8 mouse cellular contexts compared by ENCODE assay signal in genomic region chrX:104482572-104483443, GRCm38 (mm10). TPM values are rescaled to one million over a fixed set of nuclear protein-coding genes. Genes with fewer than 3 reads are reported as not detected.
DNase-seq lines count a peak whose midpoint lies in the region; ATAC-seq and TF ChIP-seq lines count a peak whose summit lies in the region.

Uprt (plus strand) TSS chrX:104482818.

- peak within 1 kb of the TSS; percentile 41; the same call in 1 of the 2 replicates for H3K27ac ChIP-seq in heart, embryonic 11.5 days (ENCODE audit: low read depth, low read length)
- H3K27ac ChIP-seq in kidney, embryonic 16.5 days (ENCODE audit: low read length) = peak within 1 kb of the TSS; percentile 75
- H3K27ac ChIP-seq in liver, adult 2 months (replicated peaks; ENCODE audit: insufficient read depth, low read depth, low read length) = peak within 1 kb of the TSS; percentile 37; the same call in 1 of the 2 replicates

- H3ac ChIP-seq in C2C12 (ENCODE audit: control insufficient read depth, insufficient read length, low read depth) = peak within 1 kb of the TSS; percentile 84
- H3ac ChIP-seq in myocyte (ENCODE audit: control insufficient read depth, insufficient read length) = peak within 1 kb of the TSS; percentile 25

- no peaks in the 10 kb centered on the region for H3K9me3 ChIP-seq in heart, embryonic 11.5 days (replicated peaks; ENCODE audit: control insufficient read depth, low read length)
- H3K9me3 ChIP-seq in kidney, embryonic 16.5 days (ENCODE audit: low read length) = no peaks in the 10 kb centered on the region

- H3K79me2 ChIP-seq in C2C12 (ENCODE audit: control insufficient read depth, insufficient read depth) (peaks cover 33% of the 10 kb centered on the region), myocyte (ENCODE audit: control insufficient read depth, insufficient read depth) (peaks cover 17% of the 10 kb centered on the region)
- no peaks in the 10 kb centered on the region; the same call in 1 of the 2 replicates for H3K79me2 ChIP-seq in liver, adult 2 months (ENCODE audit: control insufficient read depth, insufficient read depth, low read length)

- peak within 1 kb of the TSS; percentile 64 for H3K9ac ChIP-seq in heart, embryonic 11.5 days (ENCODE audit: low read depth, low read length)
- peak within 1 kb of the TSS; percentile 71 for H3K9ac ChIP-seq in kidney, embryonic 16.5 days (replicated peaks; ENCODE audit: low read length)
- peak within 1 kb of the TSS; percentile 73 for H3K9ac ChIP-seq in liver, adult 2 months (ENCODE audit: low read depth, low read length)

- DNase-seq in brain, embryonic 14.5 days (ENCODE audit: low read depth) = peak; percentile 96
- DNase-seq in liver, adult 2 months (ENCODE audit: extremely low read depth, low read depth, low spot score) = peak; percentile 83
- DNase-seq in spleen, postnatal 4 days (ENCODE audit: low spot score in 2 of 2) = peak; percentile 68 to 77

- peaks cover 10% of the 10 kb centered on the region for H3K79me3 ChIP-seq in C2C12 (ENCODE audit: low read depth)

- peak within 1 kb of the TSS; percentile 68 for H3K4me2 ChIP-seq in heart, embryonic 11.5 days
- peak within 1 kb of the TSS; percentile 54 for H3K4me2 ChIP-seq in kidney, embryonic 16.5 days (replicated peaks; ENCODE audit: low read depth, low read length)
- peak within 1 kb of the TSS; percentile 75 for H3K4me2 ChIP-seq in myocyte (ENCODE audit: low read depth)

- H3K4me3 ChIP-seq in C2C12 (ENCODE audit: insufficient read depth, poor library complexity, severe bottlenecking) (peak within 1 kb of the TSS; percentile 45), myocyte (peak within 1 kb of the TSS; percentile 76)
- H3K4me3 ChIP-seq in heart, embryonic 11.5 days (ENCODE audit: low read depth, low read length) = peak within 1 kb of the TSS; percentile 59
- H3K4me3 ChIP-seq in kidney, embryonic 16.5 days (ENCODE audit: low read length) = peak within 1 kb of the TSS; percentile 67
- H3K4me3 ChIP-seq in liver, adult 2 months (ENCODE audit: insufficient read depth, low read depth, low read length) = peak within 1 kb of the TSS; percentile 88

- WGBS in heart, embryonic 11.5 days (ENCODE audit: insufficient replicate concordance) = 18% methylated on average over 34 of the region's 34 CpGs
- 27% methylated on average over 34 of the region's 34 CpGs for WGBS in kidney, embryonic 16.5 days
- under 1% methylated on average over 34 of the region's 34 CpGs for WGBS in liver, adult 2 months

- peak; percentile 96 for ATAC-seq in erythroblast, adult 5-6 weeks (replicated peaks; ENCODE audit: low FRiP score, poor library complexity, severe bottlenecking)
- ATAC-seq in heart, embryonic 11.5 days (replicated peaks; ENCODE audit: insufficient number of reproducible peaks, low FRiP score, low TSS enrichment) = peak; percentile 71; the same call in 1 of the 2 replicates
- peak; percentile 98 for ATAC-seq in kidney, embryonic 16.5 days (ENCODE audit: low FRiP score, low TSS enrichment)

- no peak for TF ChIP-seq CTCF in C2C12 (IDR thresholded peaks at IDR 0.05; ENCODE audit: control insufficient read depth, insufficient read depth, insufficient read length)
- TF ChIP-seq CTCF in brain, embryonic 14.5 days (IDR thresholded peaks at IDR 0.05; ENCODE audit: borderline replicate concordance, extremely low read depth, insufficient read depth, insufficient read length) = no peak
- TF ChIP-seq CTCF in liver, adult 2 months (IDR thresholded peaks at IDR 0.05; ENCODE audit: low read depth, low read length) = no peak

- no peaks in the 10 kb centered on the region for H3K4me1 ChIP-seq in heart, embryonic 11.5 days (ENCODE audit: control insufficient read depth, insufficient read depth, low read length)
- no peaks in the 10 kb centered on the region for H3K4me1 ChIP-seq in kidney, embryonic 16.5 days (ENCODE audit: insufficient read depth, low read length)
- no peaks in the 10 kb centered on the region for H3K4me1 ChIP-seq in liver, adult 2 months (ENCODE audit: control insufficient read depth, insufficient read depth, low read length)

- no peaks in the 10 kb centered on the region for H3K27me3 ChIP-seq in C2C12 (ENCODE audit: control insufficient read depth, insufficient read depth, insufficient read length)
- peaks cover 3% of the 10 kb centered on the region; the same call in 1 of the 2 replicates for H3K27me3 ChIP-seq in heart, embryonic 11.5 days (ENCODE audit: control insufficient read depth, insufficient read depth, low read length)
- peaks cover 8% of the 10 kb centered on the region; the same call in 1 of the 2 replicates for H3K27me3 ChIP-seq in kidney, embryonic 16.5 days (ENCODE audit: insufficient read depth, low read length)
- H3K27me3 ChIP-seq in liver, adult 2 months (ENCODE audit: control insufficient read depth, insufficient read depth, low read length) = no peaks in the 10 kb centered on the region
- H3K27me3 ChIP-seq in myocyte (ENCODE audit: control insufficient read depth, insufficient read depth, insufficient read length) = no peaks in the 10 kb centered on the region

- TF ChIP-seq POLR2A in brain, embryonic 14.5 days (IDR thresholded peaks at IDR 0.05; ENCODE audit: borderline replicate concordance, extremely low read depth, insufficient read depth, insufficient read length, poor library complexity, severe bottlenecking) = peak; percentile 26; the same call in 1 of the 2 replicates
- TF ChIP-seq POLR2A in liver, adult 2 months (IDR thresholded peaks at IDR 0.05; ENCODE audit: extremely low read depth, insufficient read depth, low read length) = no peak
- TF ChIP-seq POLR2A in myocyte (IDR thresholded peaks at IDR 0.05; ENCODE audit: insufficient read length, low read depth) = peak; percentile 54

- H3K36me3 ChIP-seq in C2C12 (ENCODE audit: control insufficient read depth, insufficient read depth) (no peaks in the 10 kb centered on the region), myocyte (ENCODE audit: control insufficient read depth, insufficient read depth) (no peaks in the 10 kb centered on the region)
- no peaks in the 10 kb centered on the region for H3K36me3 ChIP-seq in heart, embryonic 11.5 days (ENCODE audit: control insufficient read depth, insufficient read depth, low read length)
- no peaks in the 10 kb centered on the region for H3K36me3 ChIP-seq in kidney, embryonic 16.5 days (ENCODE audit: insufficient read depth, low read length)
- H3K36me3 ChIP-seq in liver, adult 2 months (ENCODE audit: control insufficient read depth, insufficient read depth, low read length) = no peaks in the 10 kb centered on the region

TF ChIP-seq in C2C12, 6 proteins besides CTCF, POLR2A, EP300 and RAD21:
- TF ChIP-seq MYOG (IDR thresholded peaks at IDR 0.05; ENCODE audit: control insufficient read depth, extremely low read depth, insufficient read length) = no peak
- no peak for TF ChIP-seq USF1 (IDR thresholded peaks at IDR 0.05; ENCODE audit: low read depth)
- TF ChIP-seq MYOD1 (IDR thresholded peaks at IDR 0.05; ENCODE audit: control insufficient read depth, insufficient read length, low read depth) = no peak
- TF ChIP-seq MAX (IDR thresholded peaks at IDR 0.05) = peak; percentile 70

TF ChIP-seq in myocyte, 11 proteins besides CTCF, POLR2A, EP300 and RAD21:
- TF ChIP-seq USF1 (IDR thresholded peaks at IDR 0.05; ENCODE audit: low read depth) = no peak
- peak in 1 of 3 experiments; percentile 46 for TF ChIP-seq MYOD1 (IDR thresholded peaks at IDR 0.05; ENCODE audit: control insufficient read depth in 1 of 3, insufficient read length in 2 of 3, low read depth in 2 of 3)
- no peak for TF ChIP-seq SRF (IDR thresholded peaks at IDR 0.05; ENCODE audit: control insufficient read depth, insufficient read length, low read depth)
- TF ChIP-seq TCF12 (IDR thresholded peaks at IDR 0.05; ENCODE audit: insufficient read depth, poor library complexity, severe bottlenecking) = no peak
- no peak for TF ChIP-seq MAX (IDR thresholded peaks at IDR 0.05; ENCODE audit: low read depth)
- TF ChIP-seq REST (IDR thresholded peaks at IDR 0.05; ENCODE audit: insufficient read depth, insufficient read length) = no peak
- TF ChIP-seq CEBPB (IDR thresholded peaks at IDR 0.05; ENCODE audit: insufficient read depth, poor library complexity, severe bottlenecking) = no peak
- no peak for TF ChIP-seq E2F4 (IDR thresholded peaks at IDR 0.05; ENCODE audit: insufficient read depth)
- TF ChIP-seq MYOG (IDR thresholded peaks at IDR 0.05; ENCODE audit: control insufficient read depth in 1 of 3, insufficient read depth in 1 of 3, insufficient read length in 2 of 3, low read depth in 2 of 3) = peak in 1 of 3 experiments; percentile 49
- TF ChIP-seq POLR2AphosphoS2 (IDR thresholded peaks at IDR 0.05; ENCODE audit: insufficient read length, low read depth) = peak; percentile 70
- TF ChIP-seq TCF3 (IDR thresholded peaks at IDR 0.05; ENCODE audit: insufficient read length, low read depth) = no peak

RNA-seq across cellular contexts. Expression of gene Uprt, which starts in this region (rescaled TPM):
- polyA plus RNA-seq in C2C12 (2012; fragmentation: generic; extraction: Trizol) = 2.5 TPM
- polyA plus RNA-seq in brain, embryonic 14.5 days (2012; rRNA removed) = 4.1 and 5.4 TPM in 2 replicates
- total RNA-seq in erythroblast, adult 5-6 weeks (2015; ENCODE audit: low replicate concordance) = 5.6 and 10.2 TPM in 2 replicates
- total RNA-seq in erythroblast, adult 5-6 weeks (2017; ENCODE audit: low replicate concordance) = 1.8 TPM in 1 of 2 replicates, not detected in the other
- 1.8 and 1.9 TPM in 2 replicates for polyA plus RNA-seq in heart, embryonic 11.5 days (2014; fragmentation: Nextera tagmentation; extraction: Ambion mirVana)
- polyA plus RNA-seq in kidney, embryonic 16.5 days (2015; fragmentation: Nextera tagmentation; extraction: Ambion mirVana) = 2.1 and 2.2 TPM in 2 replicates
- 2.5 and 3.3 TPM in 2 replicates for total RNA-seq in liver, adult 2 months (2014; rRNA removed)
- 0.73 and 0.99 TPM in 2 replicates for polyA plus RNA-seq in liver, adult 2 months (2012; rRNA removed)
- 3.6 TPM for polyA plus RNA-seq in myocyte (2012; fragmentation: generic; extraction: Trizol)

Comparison
In these comparisons a context has a peak if more than half of its experiments do, and no peak if none do; other contexts are left out.
1. Peak in every context shown above with its lines: DNase-seq, ATAC-seq, H3K4me3 ChIP-seq and H3K27ac ChIP-seq.